Mouse (Mus musculus) megakaryocyte, embryonic 14.5 days (primary cell): ENCODE results near the gene Gm43517. TPM values are rescaled to one million over a fixed set of nuclear protein-coding genes. Genes with fewer than 3 reads are reported as not detected.
A peak's percentile ranks its signal among the peaks of the same experiment; 100 is the strongest.

Source experiments
- H3K27me3 ChIP-seq: replicated peaks from 2 replicates; pipeline ENCODE3; 2012; ENCODE audit warnings: inconsistent platforms
- H3K36me3 ChIP-seq: replicated peaks from 2 replicates; pipeline ENCODE3; 2012; ENCODE audit warnings: low read length, inconsistent platforms, mixed read lengths
- H3K4me1 ChIP-seq: 2 replicates; pipeline ENCODE4 v1.6.1; 2012; ENCODE audit warnings: inconsistent platforms
- H3K4me3 ChIP-seq: replicated peaks from 2 replicates; pipeline ENCODE3; 2012; ENCODE audit warnings: moderate library complexity, mild to moderate bottlenecking, inconsistent platforms
- H3K9me3 ChIP-seq: 2 replicates; pipeline ENCODE4 v1.6.1; 2012; ENCODE audit warnings: inconsistent platforms
- FLI1 ChIP-seq: IDR thresholded peaks from 2 replicates; pipeline ENCODE4 v1.6.1; 2012; ENCODE audit warnings: low read length, inconsistent platforms, mixed read lengths
- GATA1 ChIP-seq: IDR thresholded peaks from 3 replicates; pipeline ENCODE4 v1.6.1; 2012; ENCODE audit warnings: mixed read lengths, low read length, inconsistent platforms, borderline replicate concordance
- polyA plus RNA-seq: library from polyadenylated mRNA; stranded (reverse); fragments of >175 nt; gene quantifications from 2 replicates; pipeline ENCODE4 v1.2.3, GENCODE M21; 2012; ENCODE audit warnings: low replicate concordance; ENCODE audit not compliant: insufficient read depth

Gm43517 gene
- polyA plus RNA-seq: not detected in 2 replicates

GRCm38 (mm10) chr12:49384876-49385630 lies at the start of gene Gm43517:
Gene Gm43517, plus strand, starts transcription at chr12:49385174.
- Histone ChIP-seq H3K36me3 (no peaks in the 10 kb centered on the region), H3K27me3 (peaks cover 73% of the 10 kb centered on the region), H3K9me3 (peaks cover 15% of the 10 kb centered on the region), H3K4me1 (peaks cover 25% of the 10 kb centered on the region), H3K4me3 (peak within 1 kb of the TSS; percentile 72)
- TF ChIP-seq FLI1 (no peak), GATA1 (no peak)

GRCm38 (mm10) chr12:49349697-49350096 lies 35.3 kb upstream of the Gm43517 start:
- TF ChIP-seq GATA1 (no peak), FLI1 (no peak)
- H3K36me3 ChIP-seq: no peaks in the 10 kb centered on the region
- no peaks in the 10 kb centered on the region for H3K27me3 ChIP-seq

GRCm38 (mm10) chr12:49368931-49369330 lies 16.0 kb upstream of the Gm43517 start:
- no peak for TF ChIP-seq FLI1
- TF ChIP-seq GATA1: no peak
- Histone ChIP-seq H3K36me3 (no peaks in the 10 kb centered on the region), H3K9me3 (no peaks in the 10 kb centered on the region), H3K4me1 (no peaks in the 10 kb centered on the region; the same call in 1 of the 2 replicates), H3K4me3 (no peak overlapping the region), H3K27me3 (peaks cover 18% of the 10 kb centered on the region)

More at GRCm38 (mm10) chr12:49349697-49350096, 35.3 kb upstream of the Gm43517 start:
- Histone ChIP-seq H3K4me3 (no peak overlapping the region), H3K4me1 (no peaks in the 10 kb centered on the region), H3K9me3 (peaks cover 8% of the 10 kb centered on the region)

GRCm38 (mm10) chr12:49372170-49372569 lies 12.8 kb upstream of the Gm43517 start:
- peaks cover 47% of the 10 kb centered on the region for H3K27me3 ChIP-seq
- TF ChIP-seq FLI1: no peak
- no peak overlapping the region for H3K4me3 ChIP-seq
- H3K9me3 ChIP-seq: no peaks in the 10 kb centered on the region
- H3K36me3 ChIP-seq: no peaks in the 10 kb centered on the region
- H3K4me1 ChIP-seq: no peaks in the 10 kb centered on the region; the same call in 1 of the 2 replicates

- Histone ChIP-seq H3K36me3 (no peaks in the 10 kb centered on the region), H3K9me3 (0 out of 2 replicates have a peak, but pooled peaks cover 3% of the 10 kb centered on the region), H3K4me3 (no peak overlapping the region), H3K27me3 (peaks cover 57% of the 10 kb centered on the region), H3K4me1 (no peaks in the 10 kb centered on the region; the same call in 1 of the 2 replicates)
- no peak for TF ChIP-seq FLI1
- TF ChIP-seq GATA1: no peak
These were observed 11.8 kb upstream of the Gm43517 start for GRCm38 (mm10) chr12:49373176-49373575.

- TF ChIP-seq GATA1: no peak
- no peak for TF ChIP-seq FLI1
- Histone ChIP-seq H3K36me3 (no peaks in the 10 kb centered on the region), H3K4me3 (peak overlapping the region; percentile 64), H3K4me1 (no peaks in the 10 kb centered on the region; the same call in 1 of the 2 replicates), H3K27me3 (peaks cover 65% of the 10 kb centered on the region), H3K9me3 (0 out of 2 replicates have a peak, but pooled peaks cover 3% of the 10 kb centered on the region)
These were observed 11.0 kb upstream of the Gm43517 start for GRCm38 (mm10) chr12:49373821-49374605.

GRCm38 (mm10) chr12:49374606-49374995 lies 10.4 kb upstream of the Gm43517 start:
- H3K9me3 ChIP-seq: 0 out of 2 replicates have a peak, but pooled peaks cover 3% of the 10 kb centered on the region
- peak overlapping the region; percentile 64 for H3K4me3 ChIP-seq
- H3K27me3 ChIP-seq: peaks cover 71% of the 10 kb centered on the region
- H3K36me3 ChIP-seq: no peaks in the 10 kb centered on the region
- TF ChIP-seq FLI1 (no peak), GATA1 (no peak)
- no peaks in the 10 kb centered on the region; the same call in 1 of the 2 replicates for H3K4me1 ChIP-seq

GRCm38 (mm10) chr12:49375427-49376317 lies 9.3 kb upstream of the Gm43517 start:
- peaks cover 82% of the 10 kb centered on the region for H3K27me3 ChIP-seq
- no peaks in the 10 kb centered on the region for H3K36me3 ChIP-seq
- no peaks in the 10 kb centered on the region; the same call in 1 of the 2 replicates for H3K4me1 ChIP-seq
- no peak overlapping the region for H3K4me3 ChIP-seq
- 0 out of 2 replicates have a peak, but pooled peaks cover 3% of the 10 kb centered on the region for H3K9me3 ChIP-seq
- TF ChIP-seq FLI1 (no peak), GATA1 (no peak)
